Comparison of ENCODE assay signal across 8 mouse cellular contexts in genomic region chr7:41633221-41633984, GRCm38 (mm10). TPM values are rescaled to one million over a fixed set of nuclear protein-coding genes. Genes with fewer than 3 reads are reported as not detected.
DNase-seq lines count a peak whose midpoint lies in the region; ATAC-seq and TF ChIP-seq lines count a peak whose summit lies in the region.

No protein-coding gene starts in this region.

- peaks cover 47% of the 10 kb centered on the region for H3K36me3 ChIP-seq in hindbrain, embryonic 10.5 days
- 0 out of 2 replicates have a peak, but pooled peaks cover 3% of the 10 kb centered on the region for H3K36me3 ChIP-seq in lung, postnatal 0 days (ENCODE audit: insufficient read depth, low read length)

- H3K9ac ChIP-seq in lung, postnatal 0 days (replicated peaks; ENCODE audit: low read depth) = peak overlapping the region; percentile 63

- peaks cover 4% of the 10 kb centered on the region; the same call in 1 of the 2 replicates for H3K4me1 ChIP-seq in hindbrain, embryonic 10.5 days (replicated peaks)
- H3K4me1 ChIP-seq in lung, postnatal 0 days (ENCODE audit: insufficient read depth, low read depth, low read length) = no peaks in the 10 kb centered on the region

- peak; percentile 94 for ATAC-seq in frontal cortex, adult (ENCODE audit: low TSS enrichment)
- ATAC-seq in lung, postnatal 0 days = peak; percentile 95

- peak overlapping the region; percentile 94 for H3K27ac ChIP-seq in hindbrain, embryonic 10.5 days
- peak overlapping the region; percentile 86 for H3K27ac ChIP-seq in lung, postnatal 0 days (ENCODE audit: low read length)

- peak; percentile 95 for DNase-seq in MN1 (ENCODE audit: low spot score)
- peak; percentile 98 for DNase-seq in cerebellum, adult 9-10 months
- DNase-seq in hindbrain, embryonic 10.5 days (ENCODE audit: low spot score) = peak; percentile 89
- DNase-seq in layer of hippocampus, adult 9-11 months = peak; percentile 96
- DNase-seq in lung, postnatal 0 days (ENCODE audit: low spot score) = peak; percentile 98
- peak; percentile 78 for DNase-seq in ovary, postnatal 14 days (ENCODE audit: low spot score)
- DNase-seq in thymus, postnatal 14 days = peak; percentile 85

- no peaks in the 10 kb centered on the region for H3K27me3 ChIP-seq in hindbrain, embryonic 10.5 days (ENCODE audit: insufficient read depth, poor library complexity, severe bottlenecking)
- H3K27me3 ChIP-seq in lung, postnatal 0 days (replicated peaks; ENCODE audit: insufficient read depth, low read length) = no peaks in the 10 kb centered on the region

- H3K9me3 ChIP-seq in hindbrain, embryonic 10.5 days = peaks cover 26% of the 10 kb centered on the region
- no peaks in the 10 kb centered on the region for H3K9me3 ChIP-seq in lung, postnatal 0 days (ENCODE audit: low read length)

- H3K4me3 ChIP-seq in hindbrain, embryonic 10.5 days = peak overlapping the region; percentile 68
- H3K4me3 ChIP-seq in lung, postnatal 0 days (ENCODE audit: low read depth, low read length) = peak overlapping the region; percentile 60

- TF ChIP-seq EP300 in lung, postnatal 0 days (IDR thresholded peaks at IDR 0.05) = no peak

- WGBS in hindbrain, embryonic 10.5 days = under 1% methylated on average over 26 of the region's 26 CpGs
- under 1% methylated on average over 23 of the region's 26 CpGs for WGBS in lung, postnatal 0 days

- H3K4me2 ChIP-seq in lung, postnatal 0 days (replicated peaks; ENCODE audit: low read depth, low read length) = peak overlapping the region; percentile 73

- TF ChIP-seq CTCF in lung, postnatal 0 days (IDR thresholded peaks at IDR 0.05) = no peak; the same call in 1 of the 2 replicates

RNA-seq across cellular contexts. Expression of gene Zfp788, which starts 0.4 kb away (rescaled TPM):
- 9.7 and 13.8 TPM in 2 replicates for polyA plus RNA-seq in hindbrain, embryonic 10.5 days (2016; fragmentation: Nextera tagmentation; extraction: Ambion mirVana)
- polyA plus RNA-seq in lung, postnatal 0 days (2015; fragmentation: Nextera tagmentation; extraction: Ambion mirVana) = 5.5 and 6.7 TPM in 2 replicates

RNA-seq across cellular contexts. Expression of gene 2610021A01Rik, which starts 34.4 kb away (rescaled TPM):
- polyA plus RNA-seq in hindbrain, embryonic 10.5 days (2016; fragmentation: Nextera tagmentation; extraction: Ambion mirVana) = 10.2 and 13.8 TPM in 2 replicates
- polyA plus RNA-seq in lung, postnatal 0 days (2015; fragmentation: Nextera tagmentation; extraction: Ambion mirVana) = 4.7 and 4.8 TPM in 2 replicates

RNA-seq across cellular contexts. Expression of gene Gm6871, which starts 59.9 kb away (rescaled TPM):
- not detected in 2 replicates for polyA plus RNA-seq in hindbrain, embryonic 10.5 days (2016; fragmentation: Nextera tagmentation; extraction: Ambion mirVana)
- polyA plus RNA-seq in lung, postnatal 0 days (2015; fragmentation: Nextera tagmentation; extraction: Ambion mirVana) = not detected in 2 replicates

Comparison
In these comparisons a context has a peak if more than half of its experiments do, and no peak if none do; other contexts are left out.
1. Peak in every context shown above with its lines: DNase-seq, ATAC-seq, H3K4me3 ChIP-seq and H3K27ac ChIP-seq.